Mouse (Mus musculus) left cerebral cortex, postnatal 25 days (tissue): ENCODE results near the gene Chst1. TPM values are rescaled to one million over a fixed set of nuclear protein-coding genes. Genes with fewer than 3 reads are reported as not detected.

Experiments used
- DNase-seq, 2 experiments: peaks; one replicate each; pipeline ENCODE4 v3.0.0; 2022; ENCODE audit warnings: low spot score in 2 of 2, mixed read lengths in 1 of 2
- intact Hi-C: fragments of 180-260 bp; cut with DNase I; formaldehyde crosslinking; loops from one replicate; pipeline ENCODE4 v1.15.1; 2025
- total RNA-seq, 2 experiments: library from RNA; stranded (reverse); gene quantifications; 2 replicates each; pipeline ENCODE4 v1.2.3; 2021

Chst1 gene
- 100 to 1,000 TPM; 240 to 269 TPM for total RNA-seq

DNA sequence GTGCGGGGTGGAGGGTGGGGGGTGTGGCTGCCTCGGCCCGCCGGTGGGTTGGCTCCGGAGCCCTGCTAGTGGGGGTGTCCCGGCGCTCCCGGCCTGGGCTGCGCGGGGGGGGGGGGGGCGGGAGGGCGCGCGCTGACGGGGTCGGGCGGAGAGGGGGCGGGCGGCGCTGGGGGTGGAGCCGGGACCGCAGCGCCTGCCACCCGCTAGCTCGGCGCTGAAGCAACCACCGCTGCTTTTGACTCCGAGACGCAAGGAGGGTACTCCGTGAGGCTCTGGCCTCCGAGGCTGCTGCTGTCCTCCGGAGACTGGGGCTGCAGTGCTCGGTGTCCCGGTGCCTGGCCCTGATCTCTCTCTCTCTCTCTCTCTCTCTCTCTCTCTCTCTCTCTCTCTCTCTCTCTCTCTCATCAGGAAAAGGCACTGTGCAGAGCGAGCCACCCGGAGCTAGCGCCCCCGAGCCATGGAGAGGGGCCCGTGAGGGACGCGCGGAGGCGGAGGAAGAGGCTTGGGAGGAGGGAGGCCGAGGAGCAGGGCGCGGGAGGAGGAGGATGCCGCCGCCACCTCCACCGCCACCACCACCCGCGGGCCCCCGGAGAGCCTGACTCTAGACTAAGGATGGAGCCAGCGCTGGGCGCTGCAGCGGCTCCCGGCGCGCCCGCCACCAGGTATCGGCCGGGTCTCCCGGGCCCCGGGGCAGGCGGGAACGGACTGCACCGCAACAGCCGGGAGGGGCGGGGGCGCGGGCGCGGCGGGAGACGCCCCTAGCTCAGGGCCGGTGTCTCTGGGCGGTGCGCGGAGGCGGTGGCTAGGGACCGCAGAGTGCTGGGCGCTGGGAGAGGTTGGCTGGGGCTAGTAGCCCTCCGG, at the start of gene Chst1:
Chst1 (plus strand) TSS at position 221 of the 861 bp plus-strand sequence.
- intact Hi-C loops, result loop anchor here (1.0 to 5.0 kb wide), 6 partner anchors 52 to 213 kb away; no protein-coding TSS in a partner anchor
- DNase-seq, result peak in 1 of 2 experiments; percentile 65

DNA sequence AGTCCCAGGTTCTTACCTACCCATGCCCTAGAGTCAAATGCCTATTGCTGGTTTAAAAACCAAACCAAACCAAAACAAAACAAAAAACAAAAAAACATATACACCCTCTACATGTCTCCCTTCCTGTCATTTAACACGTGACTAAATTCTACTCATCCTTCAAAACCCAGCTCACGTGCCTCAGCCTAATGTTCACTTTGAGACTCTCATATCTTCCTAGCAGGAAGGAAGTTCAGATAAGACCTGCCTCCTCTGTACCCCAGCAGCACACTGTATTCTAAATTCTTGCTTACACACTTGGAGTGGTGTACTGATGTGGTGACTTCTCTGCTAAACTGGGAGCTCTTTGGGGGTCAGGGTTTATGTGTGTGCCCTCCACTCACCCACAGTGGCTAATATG, 49.5 kb upstream of the Chst1 start:
- no peak for DNase-seq
- intact Hi-C loops, result no loop called here

DNA sequence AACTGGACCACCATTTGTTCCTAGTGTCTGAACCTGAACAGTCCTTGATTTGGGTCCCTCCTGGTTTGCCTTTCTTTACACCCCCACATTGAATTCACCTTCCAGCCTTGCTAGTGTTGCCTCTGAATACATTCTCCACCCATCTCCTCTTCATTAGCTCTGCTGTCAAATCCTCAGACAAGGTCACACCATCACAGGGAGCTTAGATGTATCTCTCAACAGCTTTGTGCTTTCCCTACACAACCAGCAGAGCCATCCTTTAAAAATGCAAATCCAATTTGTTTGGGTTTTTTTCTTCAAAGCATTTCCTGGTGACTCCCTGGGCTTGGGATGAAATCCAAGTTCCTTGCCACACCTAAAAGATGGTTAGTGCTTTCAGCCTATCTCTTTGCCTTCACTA, 45.0 kb upstream of the Chst1 start:
- DNase-seq, result no peak
- intact Hi-C loops, result no loop called here

DNA sequence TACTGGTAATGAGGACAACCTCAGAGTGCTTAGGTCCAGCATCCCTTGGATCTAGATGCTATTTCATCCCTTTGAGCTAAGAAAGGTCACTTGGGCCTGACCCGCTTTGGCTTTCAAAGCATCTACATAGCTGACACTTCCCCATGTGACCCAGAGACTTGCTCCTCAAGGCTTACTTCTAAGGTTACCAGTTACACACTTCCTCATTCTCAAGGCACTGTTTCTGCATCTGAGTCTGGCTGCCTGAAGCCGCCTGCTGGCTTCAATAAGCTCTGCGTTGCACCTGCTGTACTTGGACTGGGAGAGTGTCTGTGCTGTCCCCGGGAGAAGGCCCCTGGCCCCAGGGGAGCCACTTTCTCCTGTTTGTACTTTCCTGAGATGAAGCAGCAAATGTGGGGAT, 36.6 kb upstream of the Chst1 start:
- no peak for DNase-seq
- intact Hi-C loops, result no loop called here

DNA sequence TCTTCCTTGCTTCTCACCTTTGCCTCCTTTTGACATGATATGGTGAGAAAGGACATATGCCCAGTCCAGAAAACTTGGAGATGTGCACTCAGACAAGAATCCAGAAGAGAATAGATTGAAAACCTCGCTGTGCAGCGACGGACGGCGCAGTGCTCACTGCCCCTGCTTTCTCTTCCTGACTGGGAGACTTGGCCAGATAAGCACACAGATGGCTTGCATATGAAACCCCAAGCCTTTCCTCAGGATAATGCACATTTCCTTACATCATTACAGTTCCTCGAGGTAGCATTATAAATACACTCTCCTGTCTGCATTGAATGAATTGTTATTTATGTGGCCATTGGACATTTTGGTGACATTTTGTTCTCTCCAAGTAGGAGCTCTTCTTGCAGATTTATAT, 28.9 kb upstream of the Chst1 start:
- peak in 1 of 2 experiments; percentile 6 for DNase-seq
- intact Hi-C loops, result no loop called here

DNA sequence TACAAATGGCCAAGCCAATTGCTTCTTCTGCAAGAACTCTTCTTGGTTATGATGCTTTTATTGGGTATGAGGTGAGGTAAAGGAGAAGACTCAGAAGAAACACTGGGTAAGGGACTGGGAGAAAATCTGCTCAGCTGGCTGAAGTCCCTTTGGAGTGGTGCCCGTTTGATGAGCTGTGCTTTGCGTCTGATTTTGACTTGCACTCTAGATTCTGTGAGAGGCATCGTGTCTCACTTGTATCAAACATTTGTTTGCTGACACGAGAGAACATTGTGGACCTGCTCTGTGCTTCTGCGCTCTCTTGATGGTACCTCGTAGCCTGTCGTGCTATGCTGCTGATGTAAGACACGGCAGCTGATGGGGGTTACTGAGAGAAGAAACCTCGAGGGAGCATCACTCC, 21.7 kb upstream of the Chst1 start:
- peak; percentile 18 to 72 for DNase-seq
- intact Hi-C loops, result no loop called here

DNA sequence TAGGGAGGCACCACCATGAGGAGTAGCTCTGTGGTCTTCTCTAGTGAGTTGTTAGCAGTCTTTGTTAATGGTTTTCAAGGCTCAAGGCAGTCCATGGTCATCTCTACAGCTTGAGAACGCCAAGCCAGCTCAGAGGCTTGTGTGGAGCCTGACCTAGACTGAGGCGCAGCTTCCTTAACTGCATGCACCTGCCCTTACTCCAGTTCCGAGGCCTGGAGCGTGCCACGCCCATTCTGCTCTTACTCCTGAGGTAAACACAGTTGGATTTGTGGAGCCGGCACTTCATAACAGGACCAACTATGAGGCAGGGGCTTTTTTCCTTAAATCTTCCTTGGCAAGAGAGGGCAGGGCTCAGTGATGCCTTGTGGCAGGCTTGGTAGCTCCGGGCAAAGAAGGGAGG, 18.2 kb upstream of the Chst1 start:
- intact Hi-C loops, result no loop called here

DNA sequence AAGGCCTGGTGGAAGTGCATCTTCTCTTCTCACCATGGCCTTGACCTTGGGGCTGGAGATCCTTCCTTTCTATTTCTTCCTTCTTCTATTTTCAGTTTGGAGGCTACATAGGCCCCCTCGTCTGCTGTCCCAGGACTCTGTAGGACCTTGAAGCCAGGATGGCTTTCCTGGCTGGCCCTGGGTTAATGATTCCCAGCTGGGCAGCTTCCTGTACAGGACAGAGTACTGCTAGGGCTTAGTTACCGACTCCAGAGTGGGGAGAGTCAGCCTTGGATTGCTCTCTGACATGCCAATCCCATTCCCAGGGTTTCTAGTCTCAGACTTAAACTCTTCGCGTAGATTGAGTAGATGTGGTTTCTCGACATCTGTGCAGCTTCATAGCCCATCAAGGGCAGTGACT, 16.9 kb upstream of the Chst1 start:
- intact Hi-C loops, result no loop called here
- no peak for DNase-seq

More for the DNA sequence above, 18.2 kb upstream of the Chst1 start:
- DNase-seq, result no peak

DNA sequence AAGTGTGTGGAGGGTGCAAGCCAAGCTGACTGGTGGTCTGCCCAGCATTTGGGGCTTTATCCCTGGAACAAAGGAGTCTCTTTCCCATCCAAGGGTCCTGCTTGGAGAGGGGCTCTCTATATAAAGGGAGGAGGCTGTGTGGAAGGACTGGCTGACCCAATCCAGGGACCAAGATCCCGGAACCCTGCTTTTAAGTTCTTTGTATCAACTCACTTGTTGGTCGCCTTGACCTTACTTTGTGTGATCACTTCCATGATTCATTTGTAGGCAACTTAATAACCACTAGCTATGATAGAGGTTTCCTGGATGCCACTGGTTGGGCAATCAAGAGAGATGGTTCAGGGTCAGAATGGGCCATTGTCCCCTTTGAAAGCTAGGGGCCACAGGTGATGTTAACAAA, 11.7 kb upstream of the Chst1 start:
- intact Hi-C loops, result no loop called here
- no peak for DNase-seq

DNA sequence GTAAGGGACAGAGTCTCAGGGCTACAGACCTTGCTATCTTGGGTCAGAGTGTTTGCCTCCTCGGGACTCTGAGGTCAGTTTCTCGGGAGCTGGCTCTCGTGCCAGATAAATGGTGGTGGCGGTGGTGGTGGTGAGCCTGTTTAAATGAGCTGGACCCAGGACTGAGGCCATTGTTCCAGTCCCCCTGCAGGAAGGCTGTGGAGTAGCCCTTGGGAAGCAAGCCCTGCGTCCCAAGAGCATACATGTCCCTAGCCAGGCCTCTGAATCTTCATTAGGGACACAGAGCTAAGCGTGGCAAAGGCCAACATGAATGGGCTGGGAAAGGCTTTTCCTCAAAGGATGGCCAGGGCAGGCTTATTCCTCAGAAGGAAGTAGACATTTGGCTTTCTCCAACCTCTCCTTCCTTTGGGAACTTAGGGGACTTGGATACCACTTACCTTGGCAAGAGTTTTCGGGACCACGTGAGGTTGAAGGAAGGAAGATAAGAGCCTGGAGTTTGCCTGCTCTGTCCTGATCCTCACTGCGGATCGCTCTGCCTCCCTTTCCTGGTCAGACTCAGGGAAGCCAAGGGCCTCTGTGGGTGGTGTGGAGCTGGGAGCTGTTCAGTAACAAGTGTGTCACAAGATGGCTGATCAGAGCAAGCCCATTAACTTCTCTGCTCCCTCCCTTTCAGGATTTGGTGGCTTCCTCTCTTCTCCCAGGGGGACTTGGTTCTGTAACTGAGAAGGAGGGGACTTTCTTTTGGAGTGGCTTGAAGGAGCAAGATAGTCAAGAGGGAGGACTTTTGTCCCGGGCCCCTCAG, 4.4 kb upstream of the Chst1 start:
- no peak for DNase-seq
- intact Hi-C loops, result loop anchor here (5.0 kb wide), 1 partner anchor 48 kb away; no protein-coding TSS in a partner anchor

DNA sequence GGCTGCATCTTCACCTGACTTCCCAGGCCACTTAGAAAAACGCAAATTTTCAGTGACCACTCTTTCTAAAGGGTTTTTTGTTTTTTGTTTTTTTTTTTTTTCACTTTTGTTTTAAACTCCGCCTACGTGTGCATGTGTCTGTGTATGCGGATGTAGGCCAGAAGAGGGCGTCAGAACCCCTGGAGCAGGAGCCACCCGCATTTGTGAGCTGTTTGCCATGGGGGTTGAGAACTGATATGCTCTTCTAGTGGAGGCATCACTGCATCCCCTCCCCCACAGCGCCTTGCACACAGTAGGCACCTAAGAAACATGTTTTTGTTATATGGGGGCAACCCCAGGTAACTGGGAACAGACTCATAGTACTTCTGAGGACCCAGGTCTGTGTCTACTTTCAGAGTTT, 2.2 kb upstream of the Chst1 start:
- intact Hi-C loops, result loop anchor here (5.0 kb wide), 1 partner anchor 50 kb away; no protein-coding TSS in a partner anchor

DNA sequence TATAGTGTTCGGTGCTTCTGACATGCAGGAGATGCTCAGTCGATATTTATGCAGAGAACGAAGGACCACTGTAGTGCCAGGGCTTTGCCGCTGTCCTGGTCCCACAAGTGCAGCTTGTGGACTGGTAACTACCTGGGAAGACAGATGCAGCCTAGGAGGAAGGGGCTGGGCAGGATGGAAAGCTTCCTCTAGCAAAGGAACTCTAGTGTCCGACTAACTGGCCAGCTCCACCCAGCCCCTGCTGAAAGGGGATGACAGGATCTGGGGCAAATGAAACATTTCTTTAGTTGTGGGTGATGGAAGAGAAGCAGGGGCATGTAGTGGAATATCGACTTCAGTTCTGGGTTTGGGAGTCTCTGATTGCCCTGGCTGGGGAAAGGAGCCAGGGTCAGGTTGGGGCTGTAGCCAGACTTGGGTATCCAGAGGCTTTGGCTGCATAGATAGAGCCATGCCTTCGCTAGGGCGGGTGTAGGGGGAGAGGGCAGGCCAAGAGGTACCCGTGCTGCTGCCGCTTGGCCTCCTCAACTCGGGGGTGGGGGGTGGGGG, 493 bp upstream of the Chst1 start:
- DNase-seq, result no peak
- intact Hi-C loops, result loop anchor here (5.0 kb wide), 1 partner anchor 52 kb away; no protein-coding TSS in a partner anchor

More for the DNA sequence above, 2.2 kb upstream of the Chst1 start:
- DNase-seq, result peak in 1 of 2 experiments; percentile 78

DNA sequence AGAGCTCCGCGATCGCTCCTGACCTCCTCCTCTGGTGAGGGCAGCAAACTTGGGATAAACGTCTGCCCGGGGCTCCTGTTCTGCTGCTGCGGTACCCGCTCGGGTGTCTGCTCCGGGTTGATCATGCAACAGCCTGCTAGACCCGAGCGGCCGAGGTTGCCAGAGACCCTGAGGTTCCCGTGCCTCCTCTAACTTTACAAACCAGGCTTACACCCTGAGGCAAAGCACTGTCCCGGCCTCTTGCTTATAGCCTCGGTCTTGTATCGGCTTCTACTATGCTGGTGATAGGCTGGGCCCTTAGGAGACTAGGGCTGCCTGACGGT, 802 bp downstream of the Chst1 start:
- intact Hi-C loops, result loop anchor here (1.0 to 5.0 kb wide), 5 partner anchors 72 to 212 kb away; no protein-coding TSS in a partner anchor

DNA sequence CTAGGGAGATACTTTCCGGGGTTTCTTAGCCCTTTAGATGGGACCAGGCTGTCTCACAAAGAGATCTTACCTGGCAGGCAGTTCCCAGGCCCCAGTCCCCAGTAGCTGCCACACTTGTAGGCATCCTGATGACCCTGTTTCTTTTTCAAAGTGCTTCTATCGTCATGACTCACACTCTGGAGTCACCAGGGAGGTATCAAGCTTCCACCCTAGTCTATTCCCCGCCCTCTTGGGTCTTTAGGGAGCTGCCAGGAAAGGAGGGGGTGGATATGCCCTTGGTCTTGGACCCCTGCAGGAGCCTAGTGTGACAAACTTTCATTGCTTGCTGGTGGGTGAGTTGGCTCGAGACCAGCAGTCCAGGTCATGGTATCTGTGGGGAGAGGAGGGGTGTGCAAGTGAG, 1.7 kb downstream of the Chst1 start:
- intact Hi-C loops, result loop anchor here (2.0 to 5.0 kb wide), 4 partner anchors 72 to 212 kb away; no protein-coding TSS in a partner anchor
- no peak for DNase-seq

More for the DNA sequence above, 802 bp downstream of the Chst1 start:
- no peak for DNase-seq

DNA sequence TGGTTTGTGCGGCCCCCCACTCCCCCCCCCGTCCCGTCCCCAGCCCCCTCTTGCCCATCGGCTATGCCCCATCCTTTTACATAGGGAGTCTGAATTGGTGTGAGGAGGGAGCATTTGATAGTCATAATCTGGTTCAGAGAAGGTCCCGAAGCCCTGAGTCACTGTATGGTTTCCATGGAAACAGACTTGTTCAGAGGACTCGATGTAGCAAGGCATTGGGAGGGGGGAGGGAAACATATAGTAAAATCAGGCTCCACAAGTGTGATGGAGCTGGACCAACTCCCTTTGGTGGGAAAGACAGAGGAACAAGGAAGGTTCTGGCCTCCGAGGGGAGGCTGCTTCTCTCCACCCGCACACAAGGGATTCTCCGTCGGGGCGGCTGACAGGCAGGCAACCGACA, 2.6 kb downstream of the Chst1 start:
- peak in 1 of 2 experiments; percentile 69 for DNase-seq
- intact Hi-C loops, result loop anchor here (5.0 kb wide), 1 partner anchor 75 kb away; no protein-coding TSS in a partner anchor

DNA sequence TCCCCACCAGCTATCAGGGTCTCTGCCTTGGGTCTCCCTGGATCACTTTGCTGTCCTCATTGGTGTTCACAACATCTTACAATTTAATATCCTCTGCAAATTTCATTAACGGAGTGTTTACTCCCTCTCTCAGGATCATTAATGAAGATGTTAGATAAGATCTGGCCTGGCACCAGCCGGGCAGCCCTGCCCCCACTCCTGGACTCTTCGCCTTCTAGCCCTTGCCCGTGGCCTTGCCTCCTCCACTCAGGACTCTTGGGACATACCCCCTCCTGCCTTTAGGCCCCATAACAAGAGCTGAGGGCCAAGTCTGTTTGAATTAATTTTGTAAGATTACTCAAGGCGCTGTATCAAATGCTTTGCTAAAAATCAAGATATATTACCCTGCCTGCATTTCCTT, 4.1 kb downstream of the Chst1 start:
- intact Hi-C loops, result loop anchor here (5.0 kb wide), 1 partner anchor 74 kb away; no protein-coding TSS in a partner anchor
- DNase-seq, result no peak

DNA sequence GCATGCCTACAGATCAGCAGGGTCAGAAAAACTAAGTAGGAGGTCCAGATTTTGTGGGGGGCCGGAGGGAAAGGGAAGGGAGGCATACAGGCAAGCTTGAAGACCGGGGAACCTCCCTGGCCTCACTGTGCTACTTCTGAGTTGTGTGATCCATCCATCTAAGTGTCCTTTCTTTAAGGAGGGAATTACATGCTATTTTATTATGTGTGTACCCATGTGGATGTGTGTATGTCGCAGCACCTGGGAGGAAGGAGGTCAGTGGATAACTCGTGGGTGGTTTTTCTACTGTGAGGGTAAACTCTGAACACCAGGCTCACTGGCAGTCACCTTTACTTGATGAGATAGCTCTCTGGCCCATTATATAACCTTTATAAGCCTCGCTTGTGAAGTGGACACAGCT, 5.1 kb downstream of the Chst1 start:
- DNase-seq, result no peak
- intact Hi-C loops, result loop anchor here (5.0 kb wide), 1 partner anchor 73 kb away; no protein-coding TSS in a partner anchor

DNA sequence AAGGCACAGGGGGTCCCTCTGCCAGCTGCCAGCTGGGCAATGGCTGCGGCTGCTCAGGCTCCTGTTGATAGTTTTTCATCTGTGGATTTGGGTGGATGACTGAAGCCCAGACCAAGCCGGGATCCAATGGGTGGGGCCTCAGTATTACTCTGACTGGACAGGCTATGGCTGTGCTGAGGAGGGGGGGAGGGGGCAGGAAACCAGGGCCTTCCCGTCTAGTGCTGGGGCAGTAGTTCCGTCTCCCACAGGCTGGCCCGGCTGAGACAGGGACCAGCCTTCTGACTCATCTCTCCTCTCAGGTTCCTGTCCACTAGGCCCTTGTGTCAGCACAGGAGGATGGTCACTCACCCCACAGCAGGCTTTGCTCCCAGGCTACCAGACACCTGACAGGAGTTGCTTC, 6.5 kb downstream of the Chst1 start:
- intact Hi-C loops, result loop anchor here (5.0 kb wide), 1 partner anchor 231 kb away; no protein-coding TSS in a partner anchor
- DNase-seq, result no peak

DNA sequence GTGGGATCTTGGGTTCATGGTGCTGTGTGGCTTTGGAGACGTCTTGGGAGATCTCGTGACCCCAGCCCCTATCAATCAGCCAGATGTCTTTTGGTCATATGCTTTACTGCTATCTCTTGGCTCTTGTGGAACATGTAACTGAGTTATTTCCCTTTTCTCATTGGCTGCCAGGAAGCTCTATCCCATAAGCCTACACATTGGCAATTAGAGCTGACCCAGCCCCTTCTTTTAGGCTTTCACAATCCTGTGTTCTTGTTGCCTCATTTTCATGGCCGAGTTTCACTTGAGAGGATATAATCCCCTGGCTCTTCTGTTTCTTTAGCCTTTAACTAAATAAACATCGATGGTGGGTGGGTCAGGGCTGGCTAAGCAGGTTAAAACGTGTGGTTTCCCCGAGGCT, 7.6 kb downstream of the Chst1 start:
- intact Hi-C loops, result loop anchor here (5.0 kb wide), 1 partner anchor 230 kb away; no protein-coding TSS in a partner anchor
- DNase-seq, result no peak

DNA sequence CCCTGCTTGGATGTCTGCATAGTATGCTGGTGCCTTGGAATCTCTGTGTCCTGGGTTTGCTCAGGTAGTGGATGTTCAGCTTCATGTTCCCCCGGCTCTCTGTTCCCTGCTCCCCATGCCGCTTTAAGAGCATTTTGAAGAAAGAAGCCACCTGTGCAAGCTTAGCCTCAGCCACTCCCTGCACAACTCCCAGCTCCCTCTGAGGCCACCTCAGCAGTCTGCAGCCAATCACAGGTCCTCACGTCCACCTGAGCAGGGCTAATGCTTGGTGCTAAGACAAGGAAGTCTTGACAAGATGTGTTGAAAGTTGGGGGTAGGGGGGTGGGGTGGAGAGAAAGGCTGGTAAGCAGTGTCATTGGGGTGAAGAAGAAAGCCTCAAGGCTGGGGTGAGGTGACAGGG, 8.1 kb downstream of the Chst1 start:
- intact Hi-C loops, result loop anchor here (5.0 kb wide), 1 partner anchor 230 kb away; no protein-coding TSS in a partner anchor

More for the DNA sequence above, 8.1 kb downstream of the Chst1 start:
- DNase-seq, result no peak
